Mouse (Mus musculus): ENCODE data around the gene Ppm1m.

Ppm1m gene

DNA sequence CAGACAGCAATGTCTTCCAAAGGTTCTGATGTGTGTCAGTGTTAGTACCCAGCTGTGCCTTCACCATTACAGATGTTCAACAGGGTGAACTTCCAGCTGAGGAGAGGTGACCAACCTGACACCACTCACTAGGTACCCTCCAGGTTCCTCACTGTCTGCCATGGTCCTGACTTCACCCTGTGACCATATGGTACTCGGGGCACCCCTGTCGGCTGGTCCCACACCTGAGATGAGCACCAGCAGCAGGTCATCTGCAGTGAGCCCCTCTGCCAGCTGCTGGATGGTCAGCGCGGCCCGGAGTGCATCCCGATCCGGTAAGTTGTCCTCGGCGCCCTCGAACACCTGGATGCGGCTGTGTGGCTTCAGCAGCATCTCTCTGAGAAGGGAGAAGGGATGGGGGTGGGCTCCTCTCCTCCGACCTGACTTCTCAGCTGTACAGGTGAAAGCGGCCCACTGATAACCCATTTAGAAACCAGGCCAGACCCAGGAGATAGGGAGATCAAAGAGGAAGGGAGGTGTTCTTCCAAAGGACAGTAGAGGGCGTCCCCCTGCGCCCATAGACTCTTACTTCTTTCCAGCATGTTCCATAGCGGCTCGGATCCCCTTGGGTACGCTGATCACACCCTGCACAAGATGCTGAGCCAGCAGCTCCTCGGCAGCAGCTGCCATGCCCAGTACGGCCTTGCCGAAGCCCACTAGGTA, 42.5 kb downstream of the Ppm1m start:
- DNase-seq = peak; percentile 62 to 82

DNA sequence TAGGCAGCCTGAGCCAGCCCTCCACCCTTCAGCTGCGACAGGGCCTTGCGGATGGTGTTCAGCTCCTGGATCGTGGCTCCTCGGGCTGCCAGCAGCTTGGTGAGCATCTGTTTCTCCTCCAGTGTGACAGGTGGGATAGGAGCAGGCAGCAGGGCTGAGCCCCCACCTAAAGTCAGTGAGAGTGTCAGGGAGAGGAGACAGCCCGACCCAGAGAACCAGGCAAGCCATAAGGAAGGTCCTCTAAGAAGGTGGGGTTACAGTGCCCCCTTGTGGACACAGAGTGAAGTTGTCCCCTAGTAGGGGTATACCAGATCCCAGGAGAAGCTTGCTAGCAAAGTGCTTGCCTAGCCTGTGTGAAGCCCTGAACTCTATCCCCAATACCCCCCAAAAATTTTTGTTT, 43.1 kb downstream of the Ppm1m start:
- DNase-seq = peak; percentile 68 to 75

DNA sequence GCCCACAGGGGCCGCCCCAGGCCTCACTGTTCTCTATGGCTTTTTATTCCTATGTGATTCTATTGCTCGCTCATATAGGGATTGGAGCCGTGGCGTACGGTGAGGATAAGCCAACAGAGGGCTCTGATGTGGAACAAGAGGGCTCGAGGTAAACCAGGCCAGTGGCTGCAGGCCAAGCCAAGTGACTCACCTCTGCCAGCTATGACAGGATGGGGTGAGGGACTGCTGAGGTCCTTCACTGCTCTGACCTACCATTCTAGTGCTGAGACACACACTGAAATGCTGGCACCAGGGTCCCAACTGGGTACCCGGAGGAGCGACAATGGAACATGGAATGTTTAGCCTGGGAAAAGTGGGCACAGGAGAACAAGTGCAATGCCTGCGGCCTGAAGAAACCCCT, 45.4 kb downstream of the Ppm1m start:
- DNase-seq = peak; percentile 49 to 73

DNA sequence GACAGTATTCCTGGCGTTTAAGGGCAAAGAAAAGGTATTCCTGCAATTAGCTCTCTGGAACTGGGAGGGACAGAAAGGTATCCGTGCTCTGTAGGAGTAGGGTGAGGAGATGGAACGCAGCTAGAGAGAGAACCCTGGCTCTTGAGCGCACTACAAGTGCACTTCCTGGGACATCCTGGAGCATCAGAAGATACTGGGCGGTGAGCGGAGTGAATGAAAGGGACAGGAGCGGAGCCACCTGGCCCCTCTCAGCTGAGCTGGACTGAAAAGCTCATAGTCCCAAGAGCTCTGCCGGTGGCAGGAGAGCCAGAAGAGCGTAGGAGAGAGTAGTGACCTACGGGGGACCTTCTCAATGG, 50.2 kb downstream of the Ppm1m start:
- DNase-seq = no peak

DNA sequence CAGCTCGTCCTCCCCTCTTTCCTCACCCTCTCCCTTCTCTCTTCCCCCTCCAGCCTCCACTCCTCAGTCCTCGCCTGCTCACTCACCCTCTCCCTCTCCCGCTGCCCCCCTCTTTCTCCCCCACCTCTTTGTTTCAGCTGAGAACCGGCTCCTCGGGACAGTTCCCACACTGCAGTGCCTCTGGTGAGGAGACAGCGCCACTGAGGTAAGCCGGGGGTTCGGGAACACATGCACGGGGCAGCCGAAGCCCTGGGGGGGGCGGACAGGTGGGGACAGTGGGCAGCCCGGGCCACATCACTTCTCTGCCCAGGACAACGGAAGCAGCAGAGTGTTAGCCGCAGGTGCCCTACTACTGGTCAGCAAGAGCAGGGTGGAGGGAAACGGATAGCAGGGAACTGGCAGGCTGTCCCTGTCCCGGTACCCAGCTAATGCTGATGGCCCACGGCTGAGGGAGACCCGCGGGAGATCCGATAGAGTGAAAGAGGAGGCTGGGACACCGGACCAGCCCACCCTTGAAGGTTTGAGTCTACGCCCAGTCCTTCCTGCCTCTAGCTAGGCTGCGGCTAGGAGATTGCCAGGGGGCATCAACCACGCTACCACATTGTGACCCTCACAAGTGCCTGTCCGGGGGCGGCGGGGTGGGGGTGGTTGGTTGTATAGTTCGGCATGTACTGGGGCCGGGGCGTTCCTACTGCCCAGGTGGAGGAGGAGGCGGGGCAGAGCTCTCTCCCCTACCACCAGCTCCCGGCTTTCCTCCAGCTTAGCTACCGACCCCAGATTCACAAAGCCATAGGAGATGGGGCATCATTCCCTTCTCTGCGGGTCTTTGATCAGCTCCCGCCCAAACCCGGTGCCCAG, 50.8 kb downstream of the Ppm1m start:
- no peak for DNase-seq

DNA sequence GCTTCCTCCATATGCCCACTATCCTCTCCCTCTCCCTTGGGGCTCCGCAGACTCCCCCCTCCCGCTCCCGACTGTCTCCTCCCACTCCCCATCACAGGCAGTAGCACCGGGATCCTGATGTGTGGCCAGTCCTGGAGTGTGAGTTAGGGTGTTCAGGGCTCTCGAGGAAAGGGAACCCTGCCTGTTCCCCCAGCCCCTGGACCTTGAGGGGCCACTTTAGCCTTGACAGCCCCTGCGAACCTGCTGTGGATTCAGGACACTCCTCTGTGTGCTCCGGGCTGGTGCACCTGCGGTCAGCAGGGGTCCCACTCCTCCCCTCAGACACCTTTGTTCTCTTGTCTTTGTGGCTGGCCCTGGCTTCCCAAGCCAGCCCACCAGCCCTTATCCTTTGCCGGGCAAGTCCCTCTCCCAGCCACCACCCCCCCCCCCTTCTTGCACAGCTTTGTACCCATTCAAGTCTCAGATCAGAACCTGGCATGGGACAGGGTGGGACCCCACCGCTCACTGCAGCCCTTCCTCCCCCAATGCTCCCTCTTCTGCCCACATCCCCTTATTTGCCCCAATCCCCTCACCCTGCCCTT, 51.6 kb downstream of the Ppm1m start:
- DNase-seq = no peak

DNA sequence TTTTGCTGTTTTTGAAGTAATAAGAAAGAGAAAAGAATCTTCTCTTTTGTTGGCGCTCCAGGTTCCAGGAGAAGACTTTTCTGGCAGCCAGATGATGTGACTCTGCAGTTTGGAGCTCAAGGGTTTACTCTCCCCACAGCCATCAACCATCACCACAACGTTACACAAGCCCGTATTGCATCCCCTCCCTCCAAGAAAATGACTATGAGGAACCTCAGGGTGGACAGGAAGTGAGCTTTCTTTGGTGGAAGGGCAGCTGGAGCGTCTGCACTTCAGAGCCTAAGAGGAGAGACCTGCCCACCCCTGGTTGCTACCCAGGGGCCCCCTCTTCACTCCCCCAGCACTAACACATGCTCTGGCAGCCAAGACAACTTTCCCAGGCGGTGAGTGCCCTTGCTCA, 52.3 kb downstream of the Ppm1m start:
- no peak for DNase-seq

DNA sequence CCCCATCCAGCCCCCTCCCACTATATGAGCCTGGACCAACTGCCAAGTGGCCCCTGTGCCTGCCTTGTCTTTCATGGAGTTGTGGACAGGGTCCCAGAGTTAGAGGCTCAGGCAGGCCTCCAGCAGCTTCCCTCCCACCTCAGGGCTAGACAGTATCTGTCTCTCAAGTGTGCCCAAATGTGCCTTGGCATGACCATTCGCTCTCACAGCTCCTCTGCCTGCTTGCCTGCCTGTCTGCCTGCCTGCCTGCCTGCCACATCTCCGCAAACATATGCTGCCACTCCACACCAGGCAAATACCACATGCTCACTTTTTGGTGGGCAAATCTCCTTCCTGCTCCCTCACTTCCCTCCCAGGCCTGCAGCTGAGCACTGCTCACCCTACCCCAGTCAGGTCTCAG, 54.0 kb downstream of the Ppm1m start:
- DNase-seq = no peak

Data from kidney, postnatal 25 days (tissue).